Mouse (Mus musculus) liver, postnatal 0 days (tissue): Measurements from ENCODE around the gene Rrad. TPM values are rescaled to one million over a fixed set of nuclear protein-coding genes. Genes with fewer than 3 reads are reported as not detected.
"Not testable (repeated sequence)": the region's sequence is repeated elsewhere in the genome, so short reads cannot be mapped to it uniquely, and the experiment has no call there.

Experiments
- ATAC-seq: fragments of 200-750 bp; cut with Nextera tagmentation; 2 replicates; pipeline ENCODE4 v1.8.0; 2017; ENCODE audit warnings: mild to moderate bottlenecking, moderate library complexity
- DNase-seq: peaks from one replicate; pipeline ENCODE4 v3.0.0-alpha.2; 2016
- H3K27ac ChIP-seq: fragments of 300-500 bp; sonication (generic); 2 replicates; pipeline ENCODE4 v1.5.1; 2014; ENCODE audit warnings: antibody characterized with exemption, moderate library complexity, mild to moderate bottlenecking, low read depth
- H3K27me3 ChIP-seq: fragments of 300-500 bp; sonication (generic); 2 replicates; pipeline ENCODE4 v1.6.1; 2014; ENCODE audit warnings: low read length, control low read depth, mixed read lengths; ENCODE audit not compliant: insufficient read depth
- H3K36me3 ChIP-seq: fragments of 300-500 bp; sonication (generic); replicated peaks from 2 replicates; pipeline ENCODE4 v1.6.1; 2014; ENCODE audit warnings: mild to moderate bottlenecking, control low read depth, low read length, moderate library complexity, mixed read lengths; ENCODE audit not compliant: insufficient read depth
- H3K4me1 ChIP-seq: fragments of 300-500 bp; sonication (generic); 2 replicates; pipeline ENCODE4 v1.6.1; 2014; ENCODE audit warnings: antibody characterized with exemption, mild to moderate bottlenecking, control low read depth; ENCODE audit not compliant: insufficient read depth
- H3K4me2 ChIP-seq: fragments of 300-500 bp; sonication (generic); 2 replicates; pipeline ENCODE4 v1.6.1; 2014; ENCODE audit warnings: low read depth, mild to moderate bottlenecking, low read length, moderate library complexity, mixed read lengths
- H3K4me3 ChIP-seq: fragments of 300-500 bp; sonication (generic); 2 replicates; pipeline ENCODE4 v1.5.1; 2014; ENCODE audit warnings: low read depth, low read length
- H3K9ac ChIP-seq: fragments of 300-500 bp; sonication (generic); replicated peaks from 2 replicates; pipeline ENCODE4 v1.6.1; 2014; ENCODE audit warnings: mild to moderate bottlenecking, moderate library complexity
- H3K9me3 ChIP-seq: fragments of 300-500 bp; sonication (generic); 2 replicates; pipeline ENCODE4 v1.6.1; 2016; ENCODE audit warnings: mild to moderate bottlenecking, control low read depth, low read length, mixed read lengths
- CTCF ChIP-seq: sonication (generic); IDR thresholded peaks from 2 replicates; pipeline ENCODE4 v1.5.1; 2016; ENCODE audit warnings: antibody characterized with exemption, low read depth
- EP300 ChIP-seq: IDR thresholded peaks from 2 replicates; pipeline ENCODE4 v1.6.1; 2016; ENCODE audit warnings: antibody characterized with exemption, low read depth, mild to moderate bottlenecking
- WGBS: fragments of 180-500 bp; shearing (Covaris S2); extraction: QIAGEN DNeasy Blood & Tissue Kit; methylation state at CpG from one replicate; pipeline ENCODE4 v1.1.7; 2014; ENCODE audit not compliant: insufficient replicate concordance; 5-methylcytosine and 5-hydroxymethylcytosine counted together
- polyA plus RNA-seq: library from polyadenylated mRNA; unstranded; fragments of >200 nt; fragmentation: Nextera tagmentation; extraction: Ambion mirVana; gene quantifications from 2 replicates; pipeline ENCODE4 v1.2.1, GENCODE M21; 2015

The Rrad gene
- polyA plus RNA-seq, result 0.49 and 0.63 TPM in 2 replicates

GRCm38 (mm10) chr8:104630981-104631663 is at the start of gene Rrad:
Gene Rrad, minus strand, starts transcription at chr8:104631327.
- peaks cover 17% of the 10 kb centered on the region for H3K27me3 ChIP-seq
- 0 out of 2 replicates have a peak within 1 kb of the TSS, but pooled peaks have one; percentile 2 for H3K9ac ChIP-seq
- peak; percentile 49 for DNase-seq
- under 1% methylated on average over 23 of the region's 28 CpGs for WGBS
- TF ChIP-seq EP300, result no peak
- TF ChIP-seq CTCF, result no peak
- no peaks in the 10 kb centered on the region for H3K36me3 ChIP-seq
- H3K27ac ChIP-seq, result no peak within 1 kb of the TSS
- H3K4me3 ChIP-seq, result peak within 1 kb of the TSS; percentile 15
- H3K4me2 ChIP-seq, result peak within 1 kb of the TSS; percentile 42
- H3K4me1 ChIP-seq, result peaks cover 4% of the 10 kb centered on the region
- no peaks in the 10 kb centered on the region for H3K9me3 ChIP-seq
- ATAC-seq, result peak; percentile 38; the same call in 1 of the 2 replicates

DNA sequence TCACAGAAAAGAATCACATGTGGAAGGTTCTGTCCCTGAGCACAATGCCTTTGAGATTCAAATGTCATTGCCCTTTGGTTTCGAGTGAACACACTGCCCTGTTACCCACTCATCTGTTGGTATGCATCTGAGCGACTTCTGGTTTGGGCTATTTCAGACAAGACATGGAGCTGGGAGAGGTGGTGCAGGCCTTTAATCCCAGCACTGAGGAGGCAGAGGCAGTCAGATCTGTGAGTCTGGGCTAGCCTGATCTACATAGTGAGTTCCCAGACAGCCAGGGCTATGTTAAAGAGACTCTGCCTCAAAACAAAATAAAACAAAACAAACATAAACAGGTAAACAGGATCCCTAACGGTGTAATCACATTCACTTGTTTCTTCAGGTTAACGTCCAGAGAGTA is 24.5 kb upstream of the Rrad start:
- no peak overlapping the region for H3K9ac ChIP-seq
- H3K4me3 ChIP-seq, result no peak overlapping the region
- no peaks in the 10 kb centered on the region for H3K9me3 ChIP-seq
- no peak for TF ChIP-seq CTCF
- TF ChIP-seq EP300, result no peak
- 67% methylated on average over 4 of the region's 4 CpGs for WGBS
- no peak for DNase-seq
- no peak overlapping the region for H3K4me2 ChIP-seq
- no peaks in the 10 kb centered on the region for H3K27me3 ChIP-seq
- no peak for ATAC-seq
- no peak overlapping the region for H3K27ac ChIP-seq
- no peaks in the 10 kb centered on the region; the same call in 1 of the 2 replicates for H3K4me1 ChIP-seq
- H3K36me3 ChIP-seq, result no peaks in the 10 kb centered on the region

DNA sequence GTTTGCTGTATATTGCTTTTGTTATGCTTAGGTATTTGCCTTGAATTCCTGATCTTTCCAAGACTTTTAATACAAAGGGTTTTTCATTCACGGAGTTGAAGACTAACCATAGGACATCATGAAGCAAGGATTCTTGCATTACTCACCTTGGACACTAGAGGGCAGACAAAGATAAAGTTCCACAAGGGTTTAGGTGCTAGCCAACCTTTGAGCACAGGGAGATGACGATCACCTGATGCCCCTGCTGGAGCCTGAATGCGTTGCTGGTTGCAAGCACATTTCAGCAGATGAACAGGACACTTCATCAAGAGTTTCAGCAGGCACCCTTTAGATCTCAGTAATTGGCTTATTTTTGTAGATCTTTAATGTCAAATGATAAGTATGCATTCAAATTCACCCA is 23.9 kb upstream of the Rrad start:
- H3K4me1 ChIP-seq, result no peaks in the 10 kb centered on the region; the same call in 1 of the 2 replicates
- H3K9me3 ChIP-seq, result no peaks in the 10 kb centered on the region
- WGBS, result 3% methylated on average over 3 of the region's 3 CpGs
- no peak overlapping the region for H3K4me3 ChIP-seq
- H3K9ac ChIP-seq, result no peak overlapping the region
- TF ChIP-seq EP300 (no peak), CTCF (peak; percentile 92)
- no peaks in the 10 kb centered on the region for H3K27me3 ChIP-seq
- DNase-seq (peak; percentile 69), ATAC-seq (peak; percentile 78)
- no peak overlapping the region for H3K27ac ChIP-seq
- H3K36me3 ChIP-seq, result no peaks in the 10 kb centered on the region
- H3K4me2 ChIP-seq, result no peak overlapping the region

DNA sequence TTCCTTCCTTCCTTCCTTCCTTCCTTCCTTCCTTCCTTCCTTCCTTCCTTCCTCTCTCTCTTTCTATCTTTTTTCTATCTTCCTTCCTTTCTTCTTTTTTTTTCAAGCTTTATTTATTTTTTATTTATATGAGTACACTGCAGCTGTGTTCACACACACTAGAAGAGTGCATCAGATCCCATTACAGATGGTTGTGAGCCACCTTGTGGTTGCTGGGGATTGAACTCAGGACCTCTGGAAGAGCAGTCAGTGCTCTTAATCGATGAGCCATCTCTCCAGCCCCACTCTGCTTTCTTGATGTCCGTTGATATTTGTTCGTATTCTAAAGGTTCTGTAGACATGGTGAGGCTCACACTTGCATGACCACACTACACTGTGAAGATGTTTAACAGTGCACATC is 13.1 kb upstream of the Rrad start:
- H3K27me3 ChIP-seq, DNase-seq, H3K4me3 ChIP-seq, H3K36me3 ChIP-seq, H3K4me2 ChIP-seq, H3K9ac ChIP-seq, ATAC-seq, H3K9me3 ChIP-seq, H3K27ac ChIP-seq: not testable (repeated sequence)
- peaks cover 19% of the 10 kb centered on the region for H3K4me1 ChIP-seq
- 62% methylated on average over 3 of the region's 3 CpGs for WGBS

DNA sequence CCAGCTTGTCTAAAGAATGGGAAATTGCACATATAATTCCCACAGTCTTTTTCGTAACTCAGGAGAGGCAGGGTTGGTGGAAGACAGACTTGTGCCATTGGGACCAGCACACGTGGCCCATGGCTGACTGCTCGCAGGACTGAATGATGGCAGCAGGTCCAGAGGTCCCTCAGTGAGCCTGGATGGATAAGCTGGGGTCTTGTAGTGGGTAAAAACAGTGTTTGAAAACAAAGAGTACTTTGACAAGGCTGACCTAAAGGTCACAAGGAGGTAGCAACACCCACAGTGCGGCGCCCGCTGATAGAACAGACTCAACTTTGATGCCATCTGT is 11.2 kb upstream of the Rrad start:
- Histone ChIP-seq H3K27me3 (no peaks in the 10 kb centered on the region), H3K4me1 (peaks cover 22% of the 10 kb centered on the region), H3K36me3 (peaks cover 8% of the 10 kb centered on the region), H3K9me3 (no peaks in the 10 kb centered on the region), H3K4me3 (peak overlapping the region; percentile 81), H3K9ac (peak overlapping the region; percentile 78), H3K4me2 (peak overlapping the region; percentile 87), H3K27ac (no peak overlapping the region)
- DNase-seq, result peak; percentile 10
- TF ChIP-seq EP300, result no peak
- 81% methylated on average over 6 of the region's 6 CpGs for WGBS
- ATAC-seq, result no peak; the same call in 1 of the 2 replicates

DNA sequence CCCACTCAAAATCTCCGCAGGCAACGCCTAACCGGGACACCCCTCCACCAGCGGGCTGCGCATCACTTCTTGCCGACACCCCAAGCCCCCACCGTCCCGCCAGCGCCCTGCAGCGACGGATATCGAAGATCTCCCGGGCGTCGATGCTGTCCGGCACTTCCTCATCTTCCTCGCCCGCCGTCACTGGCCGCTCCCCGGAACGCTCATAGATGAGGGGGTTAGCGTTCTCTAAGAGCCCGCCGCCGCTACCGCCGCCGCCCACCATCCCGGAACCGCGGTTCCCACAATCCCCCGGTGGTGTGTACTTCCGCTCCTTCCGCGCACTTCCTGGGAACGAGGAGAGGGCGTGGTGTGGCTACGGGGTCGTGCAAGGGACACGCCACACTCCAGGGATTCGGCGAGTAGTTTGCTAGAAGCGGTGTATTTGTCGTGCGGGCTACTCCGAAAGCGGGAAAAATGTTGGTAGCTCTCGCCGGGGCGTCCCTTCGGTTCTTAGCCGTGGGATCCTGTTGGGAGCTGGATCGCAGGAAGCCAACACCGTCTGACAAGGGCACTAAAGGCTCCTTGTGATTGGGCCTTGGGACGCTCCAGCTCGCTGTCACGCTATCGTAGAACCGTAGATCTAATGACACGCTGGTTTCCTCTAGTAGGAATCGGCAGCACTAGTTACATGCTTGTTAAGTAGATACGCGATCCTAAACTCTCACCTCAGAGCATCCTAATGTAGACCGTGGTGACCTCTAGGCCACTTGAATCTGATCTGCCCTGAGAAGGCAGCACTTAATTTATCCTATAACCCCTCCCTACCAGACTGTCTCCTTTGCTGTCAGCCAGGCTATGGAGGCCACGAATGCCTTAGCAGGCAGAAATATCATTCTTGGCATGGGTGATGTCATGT is 10.5 kb upstream of the Rrad start, which contains the start of gene Ciao2b:
TSS of gene Ciao2b (minus strand) at position 540 of the 898 bp plus-strand sequence.
- WGBS, result under 1% methylated on average over 66 of the region's 66 CpGs
- Histone ChIP-seq H3K27ac (peak within 1 kb of the TSS; percentile 64), H3K9ac (peak within 1 kb of the TSS; percentile 78), H3K4me1 (peaks cover 22% of the 10 kb centered on the region), H3K27me3 (no peaks in the 10 kb centered on the region), H3K36me3 (peaks cover 9% of the 10 kb centered on the region), H3K4me3 (peak within 1 kb of the TSS; percentile 81), H3K9me3 (no peaks in the 10 kb centered on the region), H3K4me2 (peak within 1 kb of the TSS; percentile 87)
- ATAC-seq (peak; percentile 96), DNase-seq (peak; percentile 90)
- TF ChIP-seq CTCF (no peak), EP300 (no peak)
